13 mouse cellular contexts compared by ENCODE assay signal in the genomic region with DNA sequence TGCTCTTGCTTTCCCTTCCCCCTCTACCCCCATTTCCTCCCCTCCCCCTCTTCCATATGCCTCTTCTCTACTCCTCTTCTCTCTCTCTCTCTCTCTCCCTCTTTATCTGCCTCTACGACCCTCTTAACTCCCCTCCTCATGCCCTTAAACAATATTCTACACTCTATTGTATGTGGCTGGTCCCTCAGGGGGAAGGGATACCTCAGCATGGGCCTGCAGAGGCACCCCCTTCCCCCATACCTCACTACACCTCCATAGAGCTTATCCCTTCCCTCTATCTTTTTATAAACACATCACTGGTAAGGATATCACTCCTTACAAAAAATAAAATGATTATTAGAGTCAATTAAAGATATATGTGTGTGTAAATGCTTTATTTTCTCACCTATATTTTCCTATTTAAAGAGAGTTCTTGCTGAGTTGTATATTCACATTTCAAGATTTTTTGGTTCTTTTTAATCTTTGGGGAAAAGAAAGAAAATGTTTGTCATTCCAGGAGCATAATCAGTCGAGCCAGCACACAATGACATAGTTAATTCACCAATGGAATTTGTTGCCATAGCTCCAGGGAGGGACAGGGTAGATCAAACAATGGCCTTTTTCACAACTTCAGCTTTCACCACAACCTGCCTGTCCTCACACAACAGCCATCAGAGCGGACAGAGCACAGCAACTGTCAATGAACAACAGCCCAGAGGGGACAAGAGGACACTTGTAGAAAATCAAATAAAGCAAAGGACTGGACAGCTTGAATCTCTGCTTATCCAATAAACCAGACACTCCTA. TPM values are rescaled to one million over a fixed set of nuclear protein-coding genes. Genes with fewer than 3 reads are reported as not detected.
DNase-seq lines count a peak whose midpoint lies in the region; ATAC-seq and TF ChIP-seq lines count a peak whose summit lies in the region.
"Had no signal": no experiment of that assay in that cellular context is flagged by ENCODE, and none has a peak within 500 bp of the region (broad histone marks: within the 10 kb centered on the region; RNA-seq: fewer than 3 reads in every experiment).

Gene Pcyt1b (plus strand): TSS at position 646 of the 785 bp plus-strand sequence.

- no peak within 1 kb of the TSS for H3K9ac ChIP-seq in neural tube, embryonic 12.5 days
- no peak within 1 kb of the TSS for H3K9ac ChIP-seq in forebrain, embryonic 16.5 days (replicated peaks; ENCODE audit: low read depth, low read length)
- no peak within 1 kb of the TSS for H3K9ac ChIP-seq in stomach, postnatal 0 days (ENCODE audit: low read length)
- H3K9ac ChIP-seq: embryonic facial prominence, embryonic 12.5 days had no signal

- no peak for TF ChIP-seq POLR2A in myocyte (IDR thresholded peaks at IDR 0.05; ENCODE audit: insufficient read length, low read depth)

- WGBS in neural tube, embryonic 12.5 days = 31% methylated on average over 3 of the region's 3 CpGs
- WGBS in forebrain, embryonic 16.5 days = 21% methylated on average over 3 of the region's 3 CpGs
- WGBS in stomach, postnatal 0 days = 26% methylated on average over 3 of the region's 3 CpGs

- H3K27ac ChIP-seq in neural tube, embryonic 12.5 days = no peak within 1 kb of the TSS
- no peak within 1 kb of the TSS for H3K27ac ChIP-seq in forebrain, embryonic 16.5 days (ENCODE audit: low read length)
- no peak within 1 kb of the TSS for H3K27ac ChIP-seq in stomach, postnatal 0 days (replicated peaks)
- H3K27ac ChIP-seq: embryonic facial prominence, embryonic 12.5 days had no signal

- no peak within 1 kb of the TSS for H3K4me2 ChIP-seq in neural tube, embryonic 12.5 days (replicated peaks)
- no peak within 1 kb of the TSS for H3K4me2 ChIP-seq in forebrain, embryonic 16.5 days (ENCODE audit: low read length)
- H3K4me2 ChIP-seq in myocyte (ENCODE audit: low read depth) = peak within 1 kb of the TSS; percentile 27
- H3K4me2 ChIP-seq in stomach, postnatal 0 days (replicated peaks; ENCODE audit: low read depth) = no peak within 1 kb of the TSS
- H3K4me2 ChIP-seq: embryonic facial prominence, embryonic 12.5 days had no signal

- no peak within 1 kb of the TSS for H3ac ChIP-seq in myocyte (ENCODE audit: control insufficient read depth, insufficient read length)

- no peak within 1 kb of the TSS for H3K4me3 ChIP-seq in neural tube, embryonic 12.5 days
- no peak within 1 kb of the TSS for H3K4me3 ChIP-seq in forebrain, embryonic 16.5 days (replicated peaks; ENCODE audit: low read length)
- no peak within 1 kb of the TSS for H3K4me3 ChIP-seq in myocyte
- no peak within 1 kb of the TSS for H3K4me3 ChIP-seq in stomach, postnatal 0 days (ENCODE audit: low read depth, low read length)
- H3K4me3 ChIP-seq: embryonic facial prominence, embryonic 12.5 days had no signal

- no peak for DNase-seq in neural tube, embryonic 10.5 days (ENCODE audit: extremely low spot score, low spot score)
- no peak for DNase-seq in left cerebral cortex, adult 8-10 months (ENCODE audit: low spot score in 2 of 2)
- DNase-seq in MN1 (ENCODE audit: low spot score) = no peak
- no peak for DNase-seq in c-Kit-positive CD71-positive TER-119-positive erythroid progenitor cells, embryonic 14.5 days (ENCODE audit: low spot score)
- DNase-seq in stomach, postnatal 0 days (ENCODE audit: low spot score) = no peak
- DNase-seq: gastrocnemius, postnatal 14 days had no signal

- no peaks in the 10 kb centered on the region for H3K27me3 ChIP-seq in neural tube, embryonic 12.5 days (replicated peaks)
- H3K27me3 ChIP-seq in forebrain, embryonic 16.5 days (replicated peaks; ENCODE audit: control insufficient read depth, insufficient read depth, low read length) = no peaks in the 10 kb centered on the region
- H3K27me3 ChIP-seq in myocyte (ENCODE audit: control insufficient read depth, insufficient read depth, insufficient read length) = no peaks in the 10 kb centered on the region
- no peaks in the 10 kb centered on the region for H3K27me3 ChIP-seq in stomach, postnatal 0 days (ENCODE audit: control insufficient read depth, insufficient read depth, low read length)
- H3K27me3 ChIP-seq: embryonic facial prominence, embryonic 12.5 days had no signal

- no peaks in the 10 kb centered on the region for H3K79me2 ChIP-seq in myocyte (ENCODE audit: control insufficient read depth, insufficient read depth)

- no peak for ATAC-seq in neural tube, embryonic 12.5 days (ENCODE audit: low FRiP score, low read depth)
- ATAC-seq in forebrain, embryonic 16.5 days = no peak
- ATAC-seq in stomach, postnatal 0 days (ENCODE audit: low FRiP score, low TSS enrichment) = no peak
- ATAC-seq: intestine, embryonic 16.5 days had no signal

- no peaks in the 10 kb centered on the region for H3K4me1 ChIP-seq in neural tube, embryonic 12.5 days
- no peaks in the 10 kb centered on the region for H3K4me1 ChIP-seq in forebrain, embryonic 16.5 days (replicated peaks; ENCODE audit: control insufficient read depth, insufficient read depth, low read length)
- H3K4me1 ChIP-seq in stomach, postnatal 0 days (replicated peaks; ENCODE audit: control insufficient read depth, insufficient read depth) = no peaks in the 10 kb centered on the region
- H3K4me1 ChIP-seq: embryonic facial prominence, embryonic 12.5 days had no signal

- TF ChIP-seq CTCF in stomach, postnatal 0 days (IDR thresholded peaks at IDR 0.05; ENCODE audit: low read depth) = no peak

- no peaks in the 10 kb centered on the region for H3K36me3 ChIP-seq in neural tube, embryonic 12.5 days
- no peaks in the 10 kb centered on the region for H3K36me3 ChIP-seq in forebrain, embryonic 16.5 days (ENCODE audit: control insufficient read depth, insufficient read depth)
- H3K36me3 ChIP-seq in myocyte (ENCODE audit: control insufficient read depth, insufficient read depth) = no peaks in the 10 kb centered on the region
- no peaks in the 10 kb centered on the region for H3K36me3 ChIP-seq in stomach, postnatal 0 days (ENCODE audit: control insufficient read depth, insufficient read depth, low read length)
- H3K36me3 ChIP-seq: embryonic facial prominence, embryonic 12.5 days had no signal

- no peak for TF ChIP-seq EP300 in stomach, postnatal 0 days (optimal IDR thresholded peaks at IDR 0.05)

- no peaks in the 10 kb centered on the region for H3K9me3 ChIP-seq in neural tube, embryonic 12.5 days
- H3K9me3 ChIP-seq in forebrain, embryonic 16.5 days (ENCODE audit: control insufficient read depth, low read length) = no peaks in the 10 kb centered on the region
- H3K9me3 ChIP-seq in stomach, postnatal 0 days (ENCODE audit: control insufficient read depth, low read length) = no peaks in the 10 kb centered on the region
- H3K9me3 ChIP-seq: embryonic facial prominence, embryonic 12.5 days had no signal

TF ChIP-seq in myocyte, 11 proteins besides CTCF, POLR2A, EP300 and RAD21:
- TF ChIP-seq E2F4 (IDR thresholded peaks at IDR 0.05; ENCODE audit: insufficient read depth) (no peak), MYOG (IDR thresholded peaks at IDR 0.05; ENCODE audit: control insufficient read depth in 1 of 3, insufficient read depth in 1 of 3, insufficient read length in 2 of 3, low read depth in 2 of 3) (no peak), POLR2AphosphoS2 (IDR thresholded peaks at IDR 0.05; ENCODE audit: insufficient read length, low read depth) (no peak), TCF3 (IDR thresholded peaks at IDR 0.05; ENCODE audit: insufficient read length, low read depth) (no peak), MAX (IDR thresholded peaks at IDR 0.05; ENCODE audit: low read depth) (no peak), TCF12 (IDR thresholded peaks at IDR 0.05; ENCODE audit: insufficient read depth, poor library complexity, severe bottlenecking) (no peak), USF1 (IDR thresholded peaks at IDR 0.05; ENCODE audit: low read depth) (no peak), SRF (IDR thresholded peaks at IDR 0.05; ENCODE audit: control insufficient read depth, insufficient read length, low read depth) (no peak), MYOD1 (IDR thresholded peaks at IDR 0.05; ENCODE audit: control insufficient read depth in 1 of 3, insufficient read length in 2 of 3, low read depth in 2 of 3) (no peak), REST (IDR thresholded peaks at IDR 0.05; ENCODE audit: insufficient read depth, insufficient read length) (no peak), CEBPB (IDR thresholded peaks at IDR 0.05; ENCODE audit: insufficient read depth, poor library complexity, severe bottlenecking) (no peak)

RNA-seq across cellular contexts. Expression of gene Pcyt1b, which starts in this region (rescaled TPM):
- polyA plus RNA-seq in neural tube, embryonic 12.5 days (2016; fragmentation: Nextera tagmentation; extraction: Ambion mirVana) = 16.4 and 18.6 TPM in 2 replicates
- polyA plus RNA-seq in forebrain, embryonic 16.5 days (2015; fragmentation: Nextera tagmentation; extraction: Ambion mirVana) = 26.9 and 30.5 TPM in 2 replicates
- total RNA-seq in left cerebral cortex, adult 8-10 months (2022) = 10 to 100 TPM; 30.0 to 33.5 (median 31.9) TPM
- polyA plus RNA-seq in myocyte (2012; fragmentation: generic; extraction: Trizol) = 1.9 TPM
- 1.1 and 1.5 TPM in 2 replicates for polyA plus RNA-seq in stomach, postnatal 0 days (2015; fragmentation: Nextera tagmentation; extraction: Ambion mirVana)
- total RNA-seq: liver, adult 2 months; monocyte, adult 5-6 weeks had no signal
